Mouse (Mus musculus): ENCODE results near the gene Tcp10a. TPM values are rescaled to one million over a fixed set of nuclear protein-coding genes. Genes with fewer than 3 reads are reported as not detected.
A peak's percentile ranks its signal among the peaks of the same experiment; 100 is the strongest.
"Not testable (repeated sequence)": the region's sequence is repeated elsewhere in the genome, so short reads cannot be mapped to it uniquely, and the experiment has no call there.

Gene Tcp10a
- polyA plus RNA-seq, 1 experiment from 2014 or later: not detected

- H3K27ac ChIP-seq (ENCODE audit: low read length); H3K36me3 ChIP-seq (ENCODE audit: control insufficient read depth, insufficient read depth); H3K9ac ChIP-seq (ENCODE audit: low read depth, low read length); H3K4me3 ChIP-seq (ENCODE audit: low read depth, low read length); H3K4me1 ChIP-seq (ENCODE audit: control insufficient read depth, low read depth, low read length); H3K27me3 ChIP-seq (ENCODE audit: control insufficient read depth, insufficient read depth, low read depth, low read length); H3K9me3 ChIP-seq (replicated peaks; ENCODE audit: control insufficient read depth, low read length); H3K4me2 ChIP-seq (ENCODE audit: low read depth, low read length): not testable (repeated sequence)
- peak; percentile 51; the same call in 1 of the 2 replicates for ATAC-seq (ENCODE audit: low read depth)
- WGBS (ENCODE audit: insufficient replicate concordance): 55% methylated on average over 10 of the region's 13 CpGs
Observed at GRCm38 (mm10) chr17:7383167-7384143, 59.0 kb downstream of the Tcp10a start.

GRCm38 (mm10) chr17:7385364-7385763 is 60.9 kb downstream of the Tcp10a start, which contains the start of gene Unc93a2:
Unc93a2 (minus strand) TSS chr17:7385464.
- not testable (repeated sequence) for H3K4me3 ChIP-seq (ENCODE audit: low read depth, low read length); H3K27ac ChIP-seq (ENCODE audit: low read length); H3K36me3 ChIP-seq (ENCODE audit: control insufficient read depth, insufficient read depth); H3K27me3 ChIP-seq (ENCODE audit: control insufficient read depth, insufficient read depth, low read depth, low read length); ATAC-seq (ENCODE audit: low read depth); H3K4me1 ChIP-seq (ENCODE audit: control insufficient read depth, low read depth, low read length); H3K4me2 ChIP-seq (ENCODE audit: low read depth, low read length); H3K9me3 ChIP-seq (replicated peaks; ENCODE audit: control insufficient read depth, low read length); H3K9ac ChIP-seq (ENCODE audit: low read depth, low read length)
- WGBS (ENCODE audit: insufficient replicate concordance): 66% methylated on average over 3 of the region's 3 CpGs

GRCm38 (mm10) chr17:7386016-7386415 is 61.6 kb downstream of the Tcp10a start:
- 55% methylated on average over 8 of the region's 8 CpGs for WGBS (ENCODE audit: insufficient replicate concordance)
- H3K36me3 ChIP-seq (ENCODE audit: control insufficient read depth, insufficient read depth); H3K9me3 ChIP-seq (replicated peaks; ENCODE audit: control insufficient read depth, low read length); H3K9ac ChIP-seq (ENCODE audit: low read depth, low read length); ATAC-seq (ENCODE audit: low read depth); H3K4me2 ChIP-seq (ENCODE audit: low read depth, low read length); H3K4me1 ChIP-seq (ENCODE audit: control insufficient read depth, low read depth, low read length); H3K27ac ChIP-seq (ENCODE audit: low read length); H3K27me3 ChIP-seq (ENCODE audit: control insufficient read depth, insufficient read depth, low read depth, low read length); H3K4me3 ChIP-seq (ENCODE audit: low read depth, low read length): not testable (repeated sequence)

GRCm38 (mm10) chr17:7388341-7388957 is 64.0 kb downstream of the Tcp10a start:
- not testable (repeated sequence) for H3K4me1 ChIP-seq (ENCODE audit: control insufficient read depth, low read depth, low read length); H3K36me3 ChIP-seq (ENCODE audit: control insufficient read depth, insufficient read depth); H3K9me3 ChIP-seq (replicated peaks; ENCODE audit: control insufficient read depth, low read length); H3K27me3 ChIP-seq (ENCODE audit: control insufficient read depth, insufficient read depth, low read depth, low read length); H3K9ac ChIP-seq (ENCODE audit: low read depth, low read length); H3K27ac ChIP-seq (ENCODE audit: low read length); H3K4me2 ChIP-seq (ENCODE audit: low read depth, low read length); ATAC-seq (ENCODE audit: low read depth); H3K4me3 ChIP-seq (ENCODE audit: low read depth, low read length)
- WGBS (ENCODE audit: insufficient replicate concordance): no CpG with 5 or more reads among the region's 2 CpGs

GRCm38 (mm10) chr17:7388958-7389356 is 64.5 kb downstream of the Tcp10a start:
- H3K4me2 ChIP-seq (ENCODE audit: low read depth, low read length); H3K9me3 ChIP-seq (replicated peaks; ENCODE audit: control insufficient read depth, low read length); H3K4me1 ChIP-seq (ENCODE audit: control insufficient read depth, low read depth, low read length); H3K36me3 ChIP-seq (ENCODE audit: control insufficient read depth, insufficient read depth); H3K27ac ChIP-seq (ENCODE audit: low read length); H3K27me3 ChIP-seq (ENCODE audit: control insufficient read depth, insufficient read depth, low read depth, low read length); H3K9ac ChIP-seq (ENCODE audit: low read depth, low read length); H3K4me3 ChIP-seq (ENCODE audit: low read depth, low read length); ATAC-seq (ENCODE audit: low read depth): not testable (repeated sequence)
- WGBS (ENCODE audit: insufficient replicate concordance): 59% methylated on average over 6 of the region's 8 CpGs

- H3K4me2 ChIP-seq (ENCODE audit: low read depth, low read length); H3K9me3 ChIP-seq (replicated peaks; ENCODE audit: control insufficient read depth, low read length); H3K36me3 ChIP-seq (ENCODE audit: control insufficient read depth, insufficient read depth); H3K27me3 ChIP-seq (ENCODE audit: control insufficient read depth, insufficient read depth, low read depth, low read length); H3K4me1 ChIP-seq (ENCODE audit: control insufficient read depth, low read depth, low read length); H3K9ac ChIP-seq (ENCODE audit: low read depth, low read length); ATAC-seq (ENCODE audit: low read depth); H3K27ac ChIP-seq (ENCODE audit: low read length); H3K4me3 ChIP-seq (ENCODE audit: low read depth, low read length): not testable (repeated sequence)
- WGBS (ENCODE audit: insufficient replicate concordance): 63% methylated on average over 7 of the region's 7 CpGs
Observed at GRCm38 (mm10) chr17:7389898-7390297, 65.5 kb downstream of the Tcp10a start.

GRCm38 (mm10) chr17:7395116-7395515 is 70.7 kb downstream of the Tcp10a start:
- ATAC-seq (ENCODE audit: low read depth); H3K4me2 ChIP-seq (ENCODE audit: low read depth, low read length); H3K9me3 ChIP-seq (replicated peaks; ENCODE audit: control insufficient read depth, low read length); H3K27me3 ChIP-seq (ENCODE audit: control insufficient read depth, insufficient read depth, low read depth, low read length); H3K36me3 ChIP-seq (ENCODE audit: control insufficient read depth, insufficient read depth); H3K9ac ChIP-seq (ENCODE audit: low read depth, low read length); H3K4me1 ChIP-seq (ENCODE audit: control insufficient read depth, low read depth, low read length); H3K27ac ChIP-seq (ENCODE audit: low read length); H3K4me3 ChIP-seq (ENCODE audit: low read depth, low read length): not testable (repeated sequence)
- WGBS (ENCODE audit: insufficient replicate concordance): 66% methylated on average over 7 of the region's 7 CpGs
